Mouse (Mus musculus) erythroblast, embryonic 14.5 days (primary cell): ENCODE measurements around the gene Syt14.

Source experiments
- GATA1 ChIP-seq: IDR thresholded peaks from 2 replicates; pipeline ENCODE4 v1.6.1; 2012; ENCODE audit warnings: low read length, inconsistent platforms, mixed read lengths
- TAL1 ChIP-seq: IDR thresholded peaks from 3 replicates; pipeline ENCODE4 v1.6.1; 2012; ENCODE audit warnings: low read length, inconsistent platforms, mixed read lengths

DNA sequence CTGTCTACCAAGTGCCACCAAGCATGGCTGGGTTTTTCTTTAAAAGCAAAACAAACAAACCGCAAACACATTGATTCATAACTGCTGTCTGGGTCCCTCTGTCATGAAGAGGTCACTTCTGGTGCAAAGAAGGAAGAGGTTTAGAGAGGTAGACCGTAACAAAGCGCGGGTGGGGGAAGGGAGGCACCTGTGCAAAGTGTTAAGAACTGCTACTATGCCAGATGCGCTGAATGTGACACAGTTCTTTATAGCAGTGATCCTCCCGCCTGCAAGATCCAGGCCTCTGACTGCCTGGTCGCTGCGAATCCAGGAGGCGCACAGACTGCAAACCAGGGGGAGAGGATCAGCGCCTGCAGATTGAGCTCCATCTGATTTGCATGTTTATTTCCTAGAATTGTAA, 179.2 kb downstream of the Syt14 start:
- TF ChIP-seq GATA1 (no peak), TAL1 (no peak)
